Mouse (Mus musculus) adrenal gland, adult 2 months (tissue): Measurements from ENCODE around the gene Pepd. TPM values are rescaled to one million over a fixed set of nuclear protein-coding genes. Genes with fewer than 3 reads are reported as not detected.
A peak's percentile ranks its signal among the peaks of the same experiment; 100 is the strongest.
"Not testable (repeated sequence)": the region's sequence is repeated elsewhere in the genome, so short reads cannot be mapped to it uniquely, and the experiment has no call there.

Experiments
- DNase-seq: peaks from one replicate; pipeline ENCODE4 v3.0.0; 2021
- polyA plus RNA-seq: library from polyadenylated mRNA; depleted of rRNA; stranded (reverse); fragments of >200 nt; gene quantifications from 2 replicates; pipeline ENCODE4 v1.2.3, GENCODE M21; 2012
- total RNA-seq, 2 experiments: library from RNA; stranded (reverse); gene quantifications; 2 replicates each; pipeline ENCODE4 v1.2.3; 2021

The Pepd gene
- total and polyA plus RNA-seq, 3 experiments: 86.4 to 141 (median 112) TPM

GRCm38 (mm10) chr7:34932631-34933030 lies 20.5 kb downstream of the Pepd start:
- no peak for DNase-seq

- DNase-seq: no peak
Observed at GRCm38 (mm10) chr7:34933142-34933541, 21.0 kb downstream of the Pepd start.

- no peak for DNase-seq
Observed at GRCm38 (mm10) chr7:34936347-34936746, 24.2 kb downstream of the Pepd start.

GRCm38 (mm10) chr7:34938636-34939261 lies 26.6 kb downstream of the Pepd start:
- no peak for DNase-seq

GRCm38 (mm10) chr7:34939262-34939951 lies 27.2 kb downstream of the Pepd start:
- DNase-seq: peak; percentile 59

GRCm38 (mm10) chr7:34939952-34940312 lies 27.8 kb downstream of the Pepd start:
- DNase-seq: no peak

GRCm38 (mm10) chr7:34943581-34944123 lies 31.5 kb downstream of the Pepd start:
- no peak for DNase-seq

- DNase-seq: no peak
Observed at GRCm38 (mm10) chr7:34946269-34946925, 34.2 kb downstream of the Pepd start.

GRCm38 (mm10) chr7:34954548-34954947 lies 42.4 kb downstream of the Pepd start:
- no peak for DNase-seq

- peak; percentile 63 for DNase-seq
Observed at GRCm38 (mm10) chr7:34955295-34955694, 43.1 kb downstream of the Pepd start.

- no peak for DNase-seq
Observed at GRCm38 (mm10) chr7:34957138-34957537, 45.0 kb downstream of the Pepd start.

- no peak for DNase-seq
Observed at GRCm38 (mm10) chr7:34963889-34964645, 51.9 kb downstream of the Pepd start.

- no peak for DNase-seq
Observed at GRCm38 (mm10) chr7:34967362-34967761, 55.2 kb downstream of the Pepd start.

GRCm38 (mm10) chr7:34968749-34969433 lies 56.7 kb downstream of the Pepd start:
- no peak for DNase-seq

GRCm38 (mm10) chr7:34971826-34972225 lies 59.6 kb downstream of the Pepd start:
- DNase-seq: no peak

GRCm38 (mm10) chr7:34972990-34973440 lies 60.8 kb downstream of the Pepd start:
- no peak for DNase-seq

- DNase-seq: no peak
Observed at GRCm38 (mm10) chr7:34973877-34974276, 61.7 kb downstream of the Pepd start.

- DNase-seq: no peak
Observed at GRCm38 (mm10) chr7:34975913-34976312, 63.7 kb downstream of the Pepd start.

GRCm38 (mm10) chr7:34977403-34977802 lies 65.2 kb downstream of the Pepd start:
- no peak for DNase-seq

- DNase-seq: no peak
Observed at GRCm38 (mm10) chr7:34981803-34982202, 69.6 kb downstream of the Pepd start.

GRCm38 (mm10) chr7:34982372-34982771 lies 70.2 kb downstream of the Pepd start:
- DNase-seq: not testable (repeated sequence)
